Mouse (Mus musculus): ENCODE results near the gene Ddx39b. TPM values are rescaled to one million over a fixed set of nuclear protein-coding genes. Genes with fewer than 3 reads are reported as not detected.

Gene Ddx39b
- total and polyA plus RNA-seq, 3 experiments: 208 to 411 (median 242) TPM

GRCm38 (mm10) chr17:35247144-35247543, 5.6 kb downstream of the Ddx39b start:
- DNase-seq (ENCODE audit: extremely low read depth): no peak
- H3K4me3 ChIP-seq (replicated peaks in 1 of 3; ENCODE audit: low read depth in 2 of 3, low read length in 2 of 3, poor library complexity in 1 of 3): no peak overlapping the region
- no peak overlapping the region for H3K27ac ChIP-seq (ENCODE audit: insufficient read depth, low read depth)
- in situ Hi-C loops (cut with MboI; ENCODE audit: low pct_ligation_motif_present, low pct_unique_long_range_greater_than_20kb, low sequenced_read_pairs): no loop called here
- peaks cover 15% of the 10 kb centered on the region for H3K27me3 ChIP-seq (replicated peaks)
- H3K79me2 ChIP-seq (replicated peaks; ENCODE audit: control insufficient read depth, extremely low read depth, insufficient read depth, poor library complexity, severe bottlenecking): peaks cover 54% of the 10 kb centered on the region
- dilution Hi-C loops (cut with MboI; ENCODE audit: extremely low pct_ligation_motif_present, extremely low pct_unique_long_range_greater_than_20kb, low sequenced_read_pairs): no loop called here
- H3K36me3 ChIP-seq (replicated peaks in 1 of 2; ENCODE audit: control insufficient read depth in 1 of 2, insufficient read depth in 1 of 2, low read length in 1 of 2): peaks cover 79 to 92% of the 10 kb centered on the region in 2 experiments
- TF ChIP-seq POLR2AphosphoS2 (IDR thresholded peaks at IDR 0.05; ENCODE audit: low read depth, low read length) (0 out of 2 replicates have a peak, but pooled peaks have one; percentile 48), USF1 (IDR thresholded peaks at IDR 0.05; ENCODE audit: low read depth, low read length) (no peak)
- H3K9me3 ChIP-seq (replicated peaks; ENCODE audit: low read length): no peaks in the 10 kb centered on the region
- no peak overlapping the region for H3K4me2 ChIP-seq (ENCODE audit: insufficient read depth, low read depth, poor library complexity, severe bottlenecking)
- no peak overlapping the region for H3K9ac ChIP-seq (ENCODE audit: insufficient read depth, low read depth)
- peaks cover 3 to 32% of the 10 kb centered on the region in 2 experiments for H3K4me1 ChIP-seq (ENCODE audit: control insufficient read depth in 1 of 2, insufficient read depth in 2 of 2)

GRCm38 (mm10) chr17:35248986-35249385, 7.4 kb downstream of the Ddx39b start:
- Histone ChIP-seq H3K9ac (ENCODE audit: insufficient read depth, low read depth) (no peak overlapping the region), H3K36me3 (replicated peaks in 1 of 2; ENCODE audit: control insufficient read depth in 1 of 2, insufficient read depth in 1 of 2, low read length in 1 of 2) (peaks cover 90 to 97% of the 10 kb centered on the region in 2 experiments), H3K4me1 (ENCODE audit: control insufficient read depth in 1 of 2, insufficient read depth in 2 of 2) (peaks cover 3 to 29% of the 10 kb centered on the region in 2 experiments), H3K9me3 (replicated peaks; ENCODE audit: low read length) (no peaks in the 10 kb centered on the region), H3K4me2 (ENCODE audit: insufficient read depth, low read depth, poor library complexity, severe bottlenecking) (no peak overlapping the region), H3K27me3 (replicated peaks) (peaks cover 15% of the 10 kb centered on the region), H3K4me3 (replicated peaks in 1 of 3; ENCODE audit: low read depth in 2 of 3, low read length in 2 of 3, poor library complexity in 1 of 3) (no peak overlapping the region), H3K27ac (ENCODE audit: insufficient read depth, low read depth) (no peak overlapping the region), H3K79me2 (replicated peaks; ENCODE audit: control insufficient read depth, extremely low read depth, insufficient read depth, poor library complexity, severe bottlenecking) (peaks cover 36% of the 10 kb centered on the region)
- in situ Hi-C loops (cut with MboI; ENCODE audit: low pct_ligation_motif_present, low pct_unique_long_range_greater_than_20kb, low sequenced_read_pairs) (no loop called here), dilution Hi-C loops (cut with MboI; ENCODE audit: extremely low pct_ligation_motif_present, extremely low pct_unique_long_range_greater_than_20kb, low sequenced_read_pairs) (no loop called here)
- TF ChIP-seq TCF12 (IDR thresholded peaks at IDR 0.05; ENCODE audit: low read depth, low read length) (no peak), RAD21 (IDR thresholded peaks at IDR 0.05; ENCODE audit: low read depth, low read length) (no peak), E2F4 (IDR thresholded peaks at IDR 0.05; ENCODE audit: insufficient replicate concordance, low read depth, low read length) (no peak), HCFC1 (IDR thresholded peaks at IDR 0.05; ENCODE audit: low read depth, low read length) (no peak), USF2 (conservative IDR thresholded peaks at IDR 0.05; ENCODE audit: low read depth, low read length) (no peak), ZMIZ1 (IDR thresholded peaks at IDR 0.05; ENCODE audit: low read depth, low read length) (no peak), MXI1 (IDR thresholded peaks at IDR 0.05; ENCODE audit: low read depth, low read length) (no peak), BHLHE40 (IDR thresholded peaks at IDR 0.05; ENCODE audit: low read depth, low read length) (no peak), ETS1 (conservative IDR thresholded peaks at IDR 0.05; ENCODE audit: low read depth, low read length) (no peak), ELF1 (IDR thresholded peaks at IDR 0.05; ENCODE audit: low read depth, low read length) (no peak), IRF4 (IDR thresholded peaks at IDR 0.05; ENCODE audit: low read depth, low read length) (no peak), GABPA (IDR thresholded peaks at IDR 0.05; ENCODE audit: insufficient replicate concordance, low read depth, low read length) (no peak), RCOR1 (conservative IDR thresholded peaks at IDR 0.05; ENCODE audit: low read depth, low read length) (no peak), MYC (IDR thresholded peaks at IDR 0.05; ENCODE audit: low read depth, low read length) (no peak), MAFK (IDR thresholded peaks at IDR 0.05; ENCODE audit: insufficient replicate concordance, low read length) (no peak)
- no peak for DNase-seq (ENCODE audit: extremely low read depth)

Measured in CH12.LX (cell line).